Mouse (Mus musculus) midbrain, embryonic 10.5 days (tissue): ENCODE data around the gene Aak1. TPM values are rescaled to one million over a fixed set of nuclear protein-coding genes. Genes with fewer than 3 reads are reported as not detected.

ENCODE experiments used
- DNase-seq: peaks from one replicate; pipeline ENCODE4 v3.0.0-alpha.2; 2017; ENCODE audit warnings: low spot score
- H3K27ac ChIP-seq: fragments of 300-500 bp; sonication (generic); replicated peaks from 2 replicates; pipeline ENCODE4 v1.5.1; 2016; ENCODE audit warnings: mild to moderate bottlenecking
- H3K27me3 ChIP-seq: fragments of 300-500 bp; sonication (generic); 2 replicates; pipeline ENCODE4 v1.6.1; 2016; ENCODE audit warnings: low read depth, mild to moderate bottlenecking; ENCODE audit not compliant: poor library complexity, severe bottlenecking
- H3K36me3 ChIP-seq: fragments of 300-500 bp; sonication (generic); 2 replicates; pipeline ENCODE4 v1.6.1; 2016; ENCODE audit warnings: mild to moderate bottlenecking, moderate library complexity
- H3K4me1 ChIP-seq: fragments of 300-500 bp; sonication (generic); 2 replicates; pipeline ENCODE4 v1.6.1; 2016
- H3K4me3 ChIP-seq: fragments of 300-500 bp; sonication (generic); 2 replicates; pipeline ENCODE4 v1.5.1; 2016; ENCODE audit warnings: mild to moderate bottlenecking, moderate library complexity
- H3K9me3 ChIP-seq: fragments of 300-500 bp; sonication (generic); replicated peaks from 2 replicates; pipeline ENCODE4 v1.6.1; 2016; ENCODE audit warnings: mild to moderate bottlenecking
- WGBS: fragments of 180-500 bp; shearing (Covaris S2); methylation state at CpG from one replicate; pipeline ENCODE4 v1.1.7; 2016; 5-methylcytosine and 5-hydroxymethylcytosine counted together
- polyA plus RNA-seq: library from polyadenylated mRNA; unstranded; fragments of >200 nt; fragmentation: Nextera tagmentation; extraction: Ambion mirVana; gene quantifications from 2 replicates; pipeline ENCODE4 v1.2.1, GENCODE M21; 2016

Aak1 gene
- polyA plus RNA-seq, 1 experiment from 2014 or later: 10.2 TPM

DNA sequence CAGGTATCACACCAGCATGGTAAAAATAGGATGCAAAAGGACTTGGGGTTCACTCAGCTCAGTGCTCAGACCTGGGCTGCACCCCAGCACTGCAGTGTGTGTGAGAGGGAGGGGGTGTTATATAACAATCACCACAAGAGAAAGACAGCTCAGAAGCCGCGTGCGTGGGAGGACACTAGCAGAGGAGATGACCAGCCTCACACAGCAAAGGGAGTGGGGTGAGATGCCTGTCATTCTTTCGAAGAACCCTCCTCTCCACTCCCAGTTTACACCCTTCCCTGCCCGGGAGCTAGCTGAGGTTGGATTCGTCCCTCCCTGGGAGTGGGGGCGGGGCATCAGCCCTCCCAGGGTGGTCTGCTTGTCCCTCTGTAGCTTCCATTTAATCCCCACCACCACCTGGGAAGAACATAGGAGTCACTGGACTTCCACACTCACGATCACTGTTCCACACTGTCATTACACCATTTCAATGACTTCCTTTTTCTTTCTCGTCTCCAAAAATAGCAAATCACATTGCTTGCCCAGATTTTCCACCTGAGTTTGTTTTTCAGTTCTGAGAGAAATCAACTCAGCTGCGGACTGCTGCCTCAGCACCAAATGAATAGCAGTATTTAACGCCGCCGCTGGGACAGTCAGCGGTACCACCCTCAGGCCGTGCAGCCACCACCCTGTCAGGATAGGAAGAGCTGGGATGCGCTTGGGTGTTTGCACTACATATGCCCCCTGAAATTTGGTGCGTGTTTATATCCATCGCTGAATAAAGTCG, 26.8 kb upstream of the Aak1 start:
- H3K9me3 ChIP-seq: no peaks in the 10 kb centered on the region

DNA sequence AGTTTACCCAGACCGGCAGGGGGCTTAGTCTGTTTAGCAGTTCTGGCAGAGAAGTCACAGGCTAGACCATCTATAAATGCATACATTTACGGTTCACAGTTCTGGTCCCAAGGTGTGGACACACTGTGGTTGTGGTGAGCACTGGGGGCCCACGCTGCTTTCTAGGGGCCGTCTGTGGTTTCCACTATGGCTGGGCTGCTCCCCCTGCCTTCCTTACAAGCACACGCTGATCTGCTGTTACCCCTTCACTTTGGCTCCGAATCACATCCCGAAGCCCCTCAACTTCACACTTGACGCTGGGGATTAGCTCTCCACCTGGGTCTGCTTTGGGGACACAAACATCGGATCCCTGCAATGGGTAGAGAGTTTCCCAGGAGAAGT, 26.3 kb upstream of the Aak1 start:
- 0 out of 2 replicates have a peak overlapping the region, but pooled peaks have one; percentile 32 for H3K4me3 ChIP-seq
- H3K4me1 ChIP-seq: peaks cover 13% of the 10 kb centered on the region
- no peak for DNase-seq
- H3K27ac ChIP-seq: no peak overlapping the region
- no peaks in the 10 kb centered on the region for H3K9me3 ChIP-seq
- H3K36me3 ChIP-seq: no peaks in the 10 kb centered on the region
- H3K27me3 ChIP-seq: peaks cover 14% of the 10 kb centered on the region
- WGBS: 30% methylated on average over 9 of the region's 9 CpGs

More for the DNA sequence above, 26.8 kb upstream of the Aak1 start:
- Histone ChIP-seq H3K36me3 (no peaks in the 10 kb centered on the region), H3K4me1 (peaks cover 13% of the 10 kb centered on the region), H3K4me3 (peak overlapping the region; percentile 32), H3K27me3 (peaks cover 14% of the 10 kb centered on the region), H3K27ac (no peak overlapping the region)
- DNase-seq: no peak
- 4% methylated on average over 19 of the region's 19 CpGs for WGBS

DNA sequence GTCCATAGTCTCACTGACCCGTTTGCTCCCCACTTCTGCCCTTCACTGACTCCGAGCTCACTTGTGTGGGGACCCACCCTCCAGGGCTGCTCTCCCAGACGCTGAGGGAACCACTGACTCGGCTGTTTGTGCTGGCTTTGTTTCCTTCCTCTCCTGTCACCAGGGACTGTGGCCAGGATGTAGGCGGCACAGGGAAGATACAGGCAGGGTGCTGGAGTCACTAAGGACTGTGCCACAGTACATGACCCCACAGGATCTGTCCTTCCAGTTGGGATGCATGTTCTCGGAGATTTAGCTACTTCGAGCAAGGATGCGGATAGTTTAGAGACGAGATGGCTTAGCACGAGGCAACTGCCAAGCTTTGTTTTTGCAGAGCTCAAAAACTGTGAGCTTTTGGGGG, 25.5 kb upstream of the Aak1 start:
- Histone ChIP-seq H3K27ac (no peak overlapping the region), H3K27me3 (peaks cover 14% of the 10 kb centered on the region), H3K4me3 (no peak overlapping the region), H3K36me3 (no peaks in the 10 kb centered on the region), H3K9me3 (no peaks in the 10 kb centered on the region), H3K4me1 (peaks cover 13% of the 10 kb centered on the region)
- no peak for DNase-seq
- 42% methylated on average over 10 of the region's 10 CpGs for WGBS

DNA sequence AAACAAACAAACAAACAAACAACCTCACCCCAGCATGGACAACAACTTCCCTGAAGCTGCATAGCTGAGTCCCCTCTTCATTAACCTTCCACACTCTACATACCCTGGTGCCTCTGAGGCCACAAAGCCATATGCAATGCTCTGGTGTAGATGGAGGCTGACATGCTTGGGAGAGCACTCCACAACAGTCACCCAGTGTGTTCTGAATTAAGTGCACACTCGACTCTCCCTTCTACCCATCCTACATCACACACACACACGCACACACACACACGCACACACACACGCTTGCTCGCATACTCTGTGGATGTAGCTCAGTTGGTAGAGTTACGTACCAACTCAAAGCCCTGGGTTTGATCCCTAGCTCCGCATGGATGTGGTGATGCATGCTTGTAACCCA, 24.9 kb upstream of the Aak1 start:
- Histone ChIP-seq H3K9me3 (no peaks in the 10 kb centered on the region), H3K4me1 (peaks cover 13% of the 10 kb centered on the region), H3K27ac (no peak overlapping the region), H3K27me3 (peaks cover 14% of the 10 kb centered on the region), H3K36me3 (no peaks in the 10 kb centered on the region), H3K4me3 (no peak overlapping the region)
- WGBS: 90% methylated on average over 7 of the region's 7 CpGs
- DNase-seq: no peak

DNA sequence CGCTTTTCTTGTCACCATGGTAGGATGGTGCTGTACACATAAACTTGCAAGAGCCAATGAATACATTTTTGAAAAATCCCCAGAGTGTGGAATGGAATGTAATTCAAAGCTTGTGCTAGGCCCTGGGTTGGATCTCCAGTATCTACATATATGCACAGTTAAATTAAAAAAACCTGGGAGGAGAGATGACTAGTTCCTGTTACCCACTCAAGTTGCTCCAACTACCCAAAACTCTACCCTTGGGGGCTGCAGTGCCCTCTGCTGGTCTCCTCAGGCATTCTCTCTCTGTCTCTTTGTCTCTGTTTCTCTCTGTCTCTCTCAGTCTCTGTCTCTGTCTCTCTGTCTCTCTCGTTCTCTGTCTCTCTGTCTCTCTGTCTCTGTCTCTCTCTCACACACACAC, 21.9 kb upstream of the Aak1 start:
- Histone ChIP-seq H3K36me3 (no peaks in the 10 kb centered on the region), H3K9me3 (no peaks in the 10 kb centered on the region), H3K27ac (no peak overlapping the region), H3K4me1 (peaks cover 9% of the 10 kb centered on the region), H3K4me3 (no peak overlapping the region), H3K27me3 (peaks cover 10% of the 10 kb centered on the region)
- WGBS: 90% methylated on average over 2 of the region's 2 CpGs
- no peak for DNase-seq

DNA sequence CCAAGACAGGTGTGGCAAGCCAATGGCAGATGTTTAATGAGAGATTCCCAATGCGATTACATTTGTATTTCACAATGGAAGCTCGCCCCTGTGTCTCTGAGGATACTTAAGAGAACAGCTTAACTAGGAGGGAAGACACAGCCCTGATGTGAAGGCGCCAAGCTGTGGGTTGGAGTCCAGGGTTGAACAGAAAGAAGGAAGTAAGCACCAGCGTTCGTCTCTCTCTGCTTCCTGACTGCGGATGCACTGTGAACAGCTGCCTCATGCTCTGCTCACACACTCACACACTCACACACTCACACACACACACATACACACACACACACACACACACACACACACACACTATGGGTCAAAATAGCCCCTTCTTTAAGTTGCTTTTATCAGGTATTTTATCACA, 19.5 kb upstream of the Aak1 start:
- Histone ChIP-seq H3K27me3 (no peaks in the 10 kb centered on the region), H3K36me3 (no peaks in the 10 kb centered on the region), H3K9me3 (no peaks in the 10 kb centered on the region), H3K4me1 (no peaks in the 10 kb centered on the region), H3K4me3 (no peak overlapping the region), H3K27ac (no peak overlapping the region)
- no peak for DNase-seq
- 89% methylated on average over 6 of the region's 6 CpGs for WGBS

DNA sequence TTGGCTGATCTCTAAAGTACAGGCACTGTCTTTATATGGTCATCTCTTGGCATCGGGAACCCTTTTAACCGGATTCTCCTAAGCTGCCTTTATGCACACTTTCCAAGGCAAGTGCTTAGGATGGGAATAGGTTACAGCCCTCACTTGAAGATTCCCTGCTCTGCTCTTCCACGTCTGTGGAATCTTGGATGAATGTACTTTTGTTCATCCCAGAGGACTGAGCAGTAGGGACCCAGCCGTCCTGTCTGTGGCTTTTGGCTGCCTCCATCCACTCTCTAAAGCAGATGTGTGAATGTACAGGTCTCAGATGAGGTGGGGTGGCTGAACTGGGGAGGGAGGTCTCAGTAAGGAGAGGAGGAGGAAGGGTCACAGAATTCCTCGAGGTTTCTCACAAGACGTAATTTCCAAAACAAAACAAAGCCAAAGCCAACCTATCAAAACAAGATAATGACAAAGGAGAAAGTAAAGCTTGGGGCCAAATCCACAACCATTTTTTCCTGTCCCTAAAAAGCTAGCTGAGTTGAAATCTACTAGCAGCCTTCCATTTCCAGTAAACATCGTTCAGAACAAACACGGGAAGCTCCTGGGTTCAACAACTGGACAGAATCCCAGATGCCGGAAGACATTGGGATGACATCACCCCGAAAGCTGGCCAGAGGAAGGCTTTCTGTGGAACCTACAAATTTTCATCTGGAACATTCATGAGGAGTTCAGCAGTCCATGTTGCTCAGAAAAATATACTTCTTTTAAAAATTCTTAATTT, 18.4 kb upstream of the Aak1 start:
- no peaks in the 10 kb centered on the region for H3K9me3 ChIP-seq
- H3K27ac ChIP-seq: no peak overlapping the region
- H3K4me1 ChIP-seq: no peaks in the 10 kb centered on the region
- DNase-seq: no peak
- no peak overlapping the region for H3K4me3 ChIP-seq
- H3K36me3 ChIP-seq: no peaks in the 10 kb centered on the region
- WGBS: 79% methylated on average over 10 of the region's 10 CpGs
- no peaks in the 10 kb centered on the region for H3K27me3 ChIP-seq

DNA sequence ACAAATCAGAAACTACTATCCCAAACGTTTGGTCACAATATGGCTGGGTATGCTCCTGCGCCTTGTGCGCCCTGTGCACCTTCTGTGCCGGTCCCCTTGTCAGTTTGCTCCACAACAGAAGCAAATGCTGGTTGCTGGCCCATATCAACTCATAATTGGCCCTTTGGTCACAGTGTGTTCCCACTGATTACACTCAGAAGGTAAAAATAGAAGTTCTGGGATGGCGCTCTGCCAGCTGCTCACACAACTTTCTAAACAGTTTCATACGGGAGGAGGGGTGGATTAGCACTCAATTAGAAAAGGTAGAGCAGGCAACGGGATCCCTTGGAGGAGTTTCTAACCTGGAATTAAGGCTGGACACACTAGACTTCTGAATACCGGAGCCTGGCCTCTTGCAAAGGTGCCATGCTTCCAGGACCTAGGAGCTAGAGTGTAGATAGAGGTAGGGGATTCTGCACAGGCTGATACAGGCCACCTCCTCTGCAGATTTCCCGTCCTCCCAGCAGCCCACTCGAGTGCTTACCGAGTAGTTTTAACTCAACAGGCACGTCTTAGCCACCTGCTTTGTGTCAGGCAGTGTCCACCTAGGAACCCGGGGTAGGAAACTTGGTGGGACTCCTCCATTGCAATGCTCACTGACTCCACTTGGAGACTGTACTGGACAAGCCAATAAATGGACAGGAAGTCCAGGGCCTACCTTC, 16.4 kb upstream of the Aak1 start:
- no peak for DNase-seq
- 90% methylated on average over 13 of the region's 13 CpGs for WGBS
- H3K9me3 ChIP-seq: no peaks in the 10 kb centered on the region
- H3K36me3 ChIP-seq: no peaks in the 10 kb centered on the region
- no peak overlapping the region for H3K4me3 ChIP-seq
- no peaks in the 10 kb centered on the region for H3K4me1 ChIP-seq
- no peak overlapping the region for H3K27ac ChIP-seq
- H3K27me3 ChIP-seq: no peaks in the 10 kb centered on the region

DNA sequence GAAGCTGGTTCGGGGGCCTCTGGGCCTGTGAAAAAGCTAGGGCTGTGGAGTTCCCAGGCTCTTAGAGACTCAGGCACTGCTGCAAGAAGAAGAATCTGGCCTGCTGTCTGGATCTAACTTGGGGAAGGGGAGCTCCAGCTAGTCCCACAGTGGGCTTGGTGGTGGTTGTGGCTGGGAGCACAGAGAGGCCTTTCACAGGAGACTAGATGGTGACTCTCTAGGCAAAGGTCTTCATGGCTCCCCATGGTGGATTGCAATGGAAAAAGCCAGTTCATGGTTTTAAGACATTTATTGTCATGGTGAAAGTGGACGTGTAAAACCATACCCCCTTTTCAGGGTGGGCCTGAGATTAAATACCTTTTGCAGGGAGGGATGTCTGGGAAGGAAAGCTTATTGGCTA, 10.2 kb upstream of the Aak1 start:
- Histone ChIP-seq H3K4me1 (no peaks in the 10 kb centered on the region), H3K36me3 (no peaks in the 10 kb centered on the region), H3K9me3 (no peaks in the 10 kb centered on the region), H3K27ac (no peak overlapping the region), H3K27me3 (no peaks in the 10 kb centered on the region), H3K4me3 (no peak overlapping the region)
- 88% methylated on average over 2 of the region's 2 CpGs for WGBS
- DNase-seq: no peak

DNA sequence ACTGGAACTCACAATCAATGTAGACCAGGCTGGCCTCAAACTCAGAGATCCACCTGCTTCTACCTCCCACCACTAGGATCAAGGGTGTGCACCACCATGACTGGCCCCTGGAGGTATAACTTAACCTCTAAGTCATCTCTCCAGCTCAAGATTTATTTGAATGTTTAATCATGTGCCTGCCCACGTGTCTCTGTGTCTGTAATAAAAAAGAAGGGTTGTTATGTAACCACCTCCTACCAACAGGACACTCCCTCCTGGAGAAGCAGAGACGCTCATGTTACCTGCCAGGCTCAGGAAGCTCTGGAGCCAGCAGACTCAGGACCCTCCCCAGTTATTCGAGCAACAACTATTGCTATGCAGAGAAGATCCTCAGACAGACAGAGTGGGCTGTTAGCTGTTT, 7.4 kb upstream of the Aak1 start:
- 74% methylated on average over 3 of the region's 3 CpGs for WGBS

DNA sequence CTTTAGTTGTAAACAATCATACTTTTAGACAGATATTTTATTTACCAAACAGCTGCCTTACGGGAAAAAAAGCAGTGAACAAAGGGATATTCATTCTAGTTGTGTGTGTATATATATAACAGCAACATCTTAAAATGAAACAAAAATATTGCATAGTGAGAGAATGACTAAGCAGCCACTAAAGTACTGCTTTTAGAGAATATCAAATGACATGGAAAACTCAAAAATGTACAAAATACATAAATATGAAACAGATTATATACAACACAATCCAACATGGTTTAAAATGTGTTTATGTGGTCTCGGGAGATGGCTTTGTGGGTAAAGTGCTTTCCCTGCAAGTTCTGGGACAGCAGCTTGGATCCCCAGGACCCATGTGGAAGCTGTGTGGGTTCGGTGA, 5.7 kb upstream of the Aak1 start:
- no peak for DNase-seq
- Histone ChIP-seq H3K27ac (no peak overlapping the region), H3K27me3 (no peaks in the 10 kb centered on the region), H3K4me1 (peaks cover 10% of the 10 kb centered on the region), H3K4me3 (no peak overlapping the region), H3K9me3 (no peaks in the 10 kb centered on the region), H3K36me3 (no peaks in the 10 kb centered on the region)
- WGBS: 84% methylated on average over 3 of the region's 3 CpGs

More for the DNA sequence above, 7.4 kb upstream of the Aak1 start:
- H3K4me3 ChIP-seq: no peak overlapping the region
- no peak for DNase-seq
- no peaks in the 10 kb centered on the region for H3K27me3 ChIP-seq
- H3K4me1 ChIP-seq: no peaks in the 10 kb centered on the region
- no peaks in the 10 kb centered on the region for H3K9me3 ChIP-seq
- no peak overlapping the region for H3K27ac ChIP-seq
- H3K36me3 ChIP-seq: no peaks in the 10 kb centered on the region

DNA sequence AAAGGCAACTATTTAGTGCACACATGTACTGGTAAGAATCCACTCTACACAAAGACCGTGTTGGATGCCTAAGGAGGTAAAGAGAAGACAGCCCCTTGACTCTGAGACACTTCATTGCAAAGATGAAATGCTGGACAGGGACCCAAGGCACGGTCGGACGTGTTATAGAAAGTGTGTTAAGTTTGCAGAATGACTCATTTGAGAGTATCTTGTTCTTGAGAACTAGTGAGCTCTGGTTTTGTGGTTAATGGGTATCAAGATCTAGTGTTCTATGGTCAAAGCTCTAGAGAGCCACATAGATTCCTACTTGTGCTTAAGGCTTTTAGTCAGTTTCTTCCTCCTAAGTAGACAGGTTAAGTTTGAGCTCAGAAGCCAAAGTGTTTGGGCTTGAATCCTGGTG, 2.9 kb upstream of the Aak1 start:
- no peaks in the 10 kb centered on the region for H3K36me3 ChIP-seq
- WGBS: 94% methylated on average over 4 of the region's 4 CpGs
- DNase-seq: no peak
- no peak overlapping the region for H3K27ac ChIP-seq
- no peaks in the 10 kb centered on the region for H3K27me3 ChIP-seq
- peaks cover 24% of the 10 kb centered on the region for H3K4me1 ChIP-seq
- H3K9me3 ChIP-seq: no peaks in the 10 kb centered on the region
- no peak overlapping the region for H3K4me3 ChIP-seq

DNA sequence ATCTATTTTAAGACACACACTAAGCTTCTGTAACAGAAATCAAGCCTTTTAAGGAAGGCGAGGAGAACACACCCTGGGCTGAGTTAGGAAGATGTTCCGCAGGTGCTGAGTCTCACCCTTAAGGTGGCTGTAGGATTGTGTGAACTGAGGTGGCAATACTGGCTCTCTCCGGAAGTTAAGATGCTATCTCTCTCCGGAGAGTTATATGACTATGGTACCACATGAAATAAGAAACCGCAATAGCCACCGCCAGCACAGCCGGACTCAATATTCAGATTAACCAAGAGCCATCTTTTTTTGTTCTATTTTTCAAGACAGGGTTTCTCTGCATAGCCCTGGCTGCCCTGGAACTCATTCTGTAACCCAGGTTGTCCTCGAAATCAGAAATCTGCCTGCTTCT, 1.5 kb upstream of the Aak1 start:
- Histone ChIP-seq H3K4me1 (peaks cover 33% of the 10 kb centered on the region), H3K9me3 (no peaks in the 10 kb centered on the region), H3K27ac (peak overlapping the region; percentile 97; the same call in 1 of the 2 replicates), H3K27me3 (no peaks in the 10 kb centered on the region), H3K36me3 (no peaks in the 10 kb centered on the region), H3K4me3 (peak overlapping the region; percentile 83; the same call in 1 of the 2 replicates)
- DNase-seq: no peak
- WGBS: 93% methylated on average over 8 of the region's 8 CpGs
